Mouse (Mus musculus) ES-Bruce4 (cell line): ENCODE measurements around the gene Castor1.

ENCODE experiments used
- CTCF ChIP-seq: IDR thresholded peaks from one replicate; pipeline ENCODE4 v1.8.1; 2011; ENCODE audit warnings: low read depth, low read length
- POLR2A ChIP-seq: IDR thresholded peaks from one replicate; pipeline ENCODE4 v1.8.1; 2011; ENCODE audit warnings: low read length; ENCODE audit not compliant: insufficient read depth

GRCm38 (mm10) chr11:4260463-4261187 is 42.6 kb downstream of the Castor1 start:
- TF ChIP-seq CTCF (no peak), POLR2A (no peak)
